Mouse (Mus musculus) thymus, postnatal 36 days (tissue): ENCODE data around the gene Best2.
A peak's percentile ranks its signal among the peaks of the same experiment; 100 is the strongest.

Experiments used
- DNase-seq, 2 experiments: peaks; one replicate each; pipeline ENCODE4 v3.0.0; 2022; ENCODE audit warnings: mixed read lengths in 2 of 2

The Best2 gene

DNA sequence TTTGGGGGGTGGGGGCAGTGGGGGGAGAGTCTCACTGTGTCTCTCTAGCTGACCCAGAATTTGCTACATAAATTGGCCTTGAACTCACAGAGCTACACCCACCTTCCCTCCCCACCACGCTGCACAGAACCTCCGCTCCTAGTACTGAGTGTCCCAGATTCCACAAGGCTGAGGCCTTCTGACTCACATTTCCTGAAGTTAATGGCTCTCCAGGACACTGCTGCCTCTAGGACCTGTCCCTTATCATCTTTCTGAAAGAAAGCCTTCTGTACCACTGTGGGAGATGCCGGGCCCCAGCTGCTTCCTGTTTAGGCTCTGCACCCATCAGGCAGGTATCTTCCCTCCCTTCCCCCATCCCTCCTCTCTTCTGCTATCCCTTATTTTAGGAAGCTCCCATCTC is 47.7 kb downstream of the Best2 start:
- peak; percentile 29 to 58 for DNase-seq

DNA sequence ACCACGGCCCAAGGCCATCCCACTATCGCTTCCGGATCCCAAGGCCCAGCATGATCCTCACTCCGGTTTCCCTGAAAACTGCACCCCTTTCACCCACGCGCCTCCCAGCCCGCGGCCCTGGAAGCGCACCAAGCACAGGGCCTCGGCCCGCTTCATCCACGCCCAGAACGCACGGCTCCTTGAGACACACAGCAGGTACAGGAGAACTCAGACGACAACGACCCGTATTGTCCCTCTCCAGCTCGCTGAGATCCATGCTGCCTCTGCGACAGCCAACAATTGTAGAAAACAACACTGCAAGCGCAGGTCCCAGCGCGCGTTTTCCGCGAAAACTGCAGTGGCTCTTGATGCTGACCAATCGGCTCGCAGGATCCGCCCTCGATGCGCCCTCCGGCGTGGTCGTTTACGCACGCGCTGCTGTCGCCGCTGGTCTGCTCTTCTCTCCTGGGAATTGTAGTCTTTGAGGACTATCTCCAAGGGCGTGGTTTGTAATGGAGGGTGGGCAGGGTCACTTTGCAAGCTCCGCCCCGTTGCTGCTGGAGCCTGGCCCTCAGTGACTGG is 48.5 kb downstream of the Best2 start:
- peak; percentile 86 to 90 for DNase-seq

DNA sequence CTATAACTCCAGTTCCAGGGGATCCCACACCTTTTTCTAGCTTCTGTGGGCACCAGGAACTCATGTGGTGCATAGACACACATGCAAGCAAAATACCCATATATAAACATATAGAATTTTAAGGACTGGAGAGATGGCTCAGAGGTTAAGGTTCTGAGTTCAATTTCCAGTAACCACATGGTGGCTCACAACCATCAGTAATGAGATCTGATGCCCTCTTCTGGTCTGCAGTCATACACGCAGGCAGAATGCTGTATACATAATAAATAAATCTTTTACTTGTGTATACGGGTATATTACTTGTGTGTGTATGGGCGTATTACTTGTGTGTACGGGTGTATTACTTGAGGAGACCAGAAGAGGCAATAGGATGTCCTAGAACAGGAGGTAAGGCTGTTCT is 50.4 kb downstream of the Best2 start:
- no peak for DNase-seq

DNA sequence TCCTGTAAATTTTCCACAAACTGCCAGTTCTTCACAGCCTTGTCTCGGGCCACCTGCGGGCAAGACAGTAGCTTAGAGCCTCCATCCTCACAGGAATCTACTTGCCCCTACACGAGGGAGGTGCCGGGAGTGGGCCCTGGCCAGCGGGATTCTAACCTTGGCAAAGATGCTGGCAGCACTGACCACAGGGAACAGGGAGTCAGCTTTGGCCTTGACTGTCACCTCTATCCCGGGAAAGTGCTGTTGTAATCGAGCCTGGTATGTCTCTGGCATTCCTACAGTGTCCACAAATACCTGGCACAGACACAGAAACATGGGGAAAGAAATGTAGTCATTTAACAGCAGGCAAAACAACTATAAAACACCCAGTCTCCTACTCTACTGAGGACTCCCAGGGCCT is 54.5 kb downstream of the Best2 start:
- DNase-seq = no peak
